Mouse (Mus musculus) neural tube, embryonic 15.5 days (tissue): ENCODE results near the gene Celsr3. TPM values are rescaled to one million over a fixed set of nuclear protein-coding genes. Genes with fewer than 3 reads are reported as not detected.

Experiments
- ATAC-seq: fragments of 200-750 bp; cut with Nextera tagmentation; 2 replicates; pipeline ENCODE4 v1.8.0; 2017; ENCODE audit warnings: mild to moderate bottlenecking, moderate TSS enrichment, moderate library complexity; ENCODE audit not compliant: low FRiP score
- H3K27ac ChIP-seq: fragments of 300-500 bp; sonication (generic); replicated peaks from 2 replicates; pipeline ENCODE4 v1.5.1; 2015; ENCODE audit warnings: mild to moderate bottlenecking, inconsistent platforms
- H3K27me3 ChIP-seq: fragments of 300-500 bp; sonication (generic); replicated peaks from 2 replicates; pipeline ENCODE4 v1.6.1; 2015; ENCODE audit warnings: inconsistent platforms
- H3K36me3 ChIP-seq: fragments of 300-500 bp; sonication (generic); 2 replicates; pipeline ENCODE4 v1.6.1; 2015; ENCODE audit warnings: inconsistent platforms
- H3K4me1 ChIP-seq: fragments of 300-500 bp; sonication (generic); 2 replicates; pipeline ENCODE4 v1.6.1; 2015; ENCODE audit warnings: inconsistent platforms
- H3K4me2 ChIP-seq: fragments of 300-500 bp; sonication (generic); 2 replicates; pipeline ENCODE4 v1.6.1; 2015; ENCODE audit warnings: inconsistent platforms, mild to moderate bottlenecking, moderate library complexity
- H3K4me3 ChIP-seq: fragments of 300-500 bp; sonication (generic); replicated peaks from 2 replicates; pipeline ENCODE4 v1.5.1; 2015; ENCODE audit warnings: mild to moderate bottlenecking, inconsistent platforms
- H3K9ac ChIP-seq: fragments of 300-500 bp; sonication (generic); replicated peaks from 2 replicates; pipeline ENCODE4 v1.6.1; 2015; ENCODE audit warnings: mild to moderate bottlenecking, inconsistent platforms
- H3K9me3 ChIP-seq: fragments of 300-500 bp; sonication (generic); replicated peaks from 2 replicates; pipeline ENCODE4 v1.6.1; 2016; ENCODE audit warnings: inconsistent platforms
- WGBS: fragments of 180-500 bp; shearing (Covaris S2); methylation state at CpG from one replicate; pipeline ENCODE4 v1.1.7; 2015; ENCODE audit warnings: mixed read lengths; 5-methylcytosine and 5-hydroxymethylcytosine counted together
- polyA plus RNA-seq: library from polyadenylated mRNA; unstranded; fragments of >200 nt; fragmentation: Nextera tagmentation; extraction: Ambion mirVana; gene quantifications from 2 replicates; pipeline ENCODE4 v1.2.1, GENCODE M21; 2015

Celsr3 gene
- polyA plus RNA-seq, 1 experiment from 2014 or later, result 10.8 TPM

DNA sequence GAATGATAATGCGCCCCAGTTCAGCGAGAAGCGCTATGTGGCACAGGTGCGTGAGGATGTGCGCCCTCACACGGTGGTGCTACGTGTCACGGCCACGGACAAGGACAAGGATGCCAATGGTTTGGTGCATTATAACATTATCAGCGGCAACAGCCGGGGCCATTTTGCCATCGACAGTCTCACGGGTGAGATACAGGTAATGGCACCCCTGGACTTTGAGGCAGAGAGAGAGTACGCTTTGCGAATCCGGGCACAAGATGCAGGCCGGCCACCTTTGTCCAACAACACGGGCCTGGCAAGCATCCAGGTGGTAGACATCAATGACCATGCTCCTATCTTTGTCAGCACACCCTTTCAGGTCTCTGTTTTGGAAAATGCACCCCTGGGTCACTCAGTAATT, 1.8 kb downstream of the Celsr3 start:
- peaks cover 37% of the 10 kb centered on the region for H3K36me3 ChIP-seq
- H3K9ac ChIP-seq, result peak overlapping the region; percentile 81; the same call in 1 of the 2 replicates
- ATAC-seq, result no peak
- H3K27me3 ChIP-seq, result peaks cover 22% of the 10 kb centered on the region
- WGBS, result 68% methylated on average over 18 of the region's 18 CpGs
- H3K9me3 ChIP-seq, result no peaks in the 10 kb centered on the region
- H3K4me2 ChIP-seq, result peak overlapping the region; percentile 92
- peaks cover 76% of the 10 kb centered on the region for H3K4me1 ChIP-seq
- no peak overlapping the region for H3K27ac ChIP-seq
- peak overlapping the region; percentile 61 for H3K4me3 ChIP-seq

DNA sequence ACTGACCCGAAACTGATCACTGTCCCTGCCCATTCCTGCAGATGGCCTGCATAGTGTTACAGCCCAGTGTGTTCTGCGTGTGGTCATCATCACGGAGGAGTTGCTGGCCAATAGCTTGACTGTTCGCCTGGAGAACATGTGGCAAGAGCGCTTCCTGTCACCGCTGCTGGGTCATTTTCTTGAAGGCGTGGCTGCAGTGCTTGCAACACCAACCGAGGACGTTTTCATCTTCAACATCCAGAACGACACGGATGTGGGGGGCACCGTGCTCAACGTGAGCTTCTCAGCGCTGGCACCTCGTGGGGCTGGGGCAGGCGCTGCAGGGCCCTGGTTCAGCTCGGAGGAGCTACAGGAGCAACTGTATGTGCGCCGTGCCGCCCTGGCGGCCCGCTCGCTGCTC, 5.5 kb downstream of the Celsr3 start:
- H3K4me1 ChIP-seq, result peaks cover 55% of the 10 kb centered on the region
- H3K27ac ChIP-seq, result no peak overlapping the region
- H3K9ac ChIP-seq, result 0 out of 2 replicates have a peak overlapping the region, but pooled peaks have one; percentile 23
- no peak for ATAC-seq
- H3K27me3 ChIP-seq, result peaks cover 22% of the 10 kb centered on the region
- H3K36me3 ChIP-seq, result peaks cover 72% of the 10 kb centered on the region
- 7% methylated on average over 23 of the region's 23 CpGs for WGBS
- no peaks in the 10 kb centered on the region for H3K9me3 ChIP-seq
- H3K4me2 ChIP-seq, result peak overlapping the region; percentile 63
- peak overlapping the region; percentile 33 for H3K4me3 ChIP-seq

DNA sequence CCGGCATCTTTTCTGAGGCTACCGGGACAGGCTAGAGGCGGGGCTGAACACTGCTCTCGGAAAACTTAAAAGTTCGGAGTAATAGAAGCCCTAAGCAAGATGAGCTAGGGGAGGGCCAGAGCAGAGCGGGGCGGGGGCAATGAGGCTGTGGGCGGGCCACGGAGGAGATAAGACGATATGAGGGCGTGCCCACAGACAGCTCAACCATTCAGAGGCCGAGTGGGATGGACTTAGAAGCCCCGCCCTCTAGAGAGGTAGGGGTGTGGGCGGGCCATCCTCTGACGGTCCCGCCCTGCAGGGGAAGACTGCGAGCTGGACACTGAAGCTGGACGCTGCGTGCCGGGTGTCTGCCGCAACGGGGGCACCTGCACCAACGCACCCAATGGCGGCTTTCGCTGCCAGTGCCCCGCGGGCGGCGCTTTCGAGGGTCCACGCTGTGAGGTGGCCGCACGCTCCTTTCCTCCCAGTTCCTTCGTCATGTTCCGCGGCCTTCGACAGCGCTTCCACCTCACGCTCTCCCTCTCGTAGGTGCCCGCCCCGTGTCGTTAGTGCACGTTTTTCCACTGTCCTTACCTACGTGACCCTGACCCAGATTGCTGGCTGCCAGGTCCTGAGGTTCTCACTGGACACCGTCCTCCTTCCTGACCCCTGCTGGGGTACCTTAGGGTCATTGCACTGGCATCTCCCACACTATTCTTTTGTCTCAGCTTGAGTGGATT, 6.4 kb downstream of the Celsr3 start:
- H3K4me1 ChIP-seq, result peaks cover 45% of the 10 kb centered on the region
- H3K36me3 ChIP-seq, result peaks cover 81% of the 10 kb centered on the region
- no peak overlapping the region for H3K9ac ChIP-seq
- 7% methylated on average over 45 of the region's 46 CpGs for WGBS
- H3K27me3 ChIP-seq, result peaks cover 22% of the 10 kb centered on the region
- peak; percentile 93 for ATAC-seq
- peak overlapping the region; percentile 63 for H3K4me2 ChIP-seq
- no peaks in the 10 kb centered on the region for H3K9me3 ChIP-seq
- no peak overlapping the region for H3K27ac ChIP-seq
- peak overlapping the region; percentile 33 for H3K4me3 ChIP-seq

DNA sequence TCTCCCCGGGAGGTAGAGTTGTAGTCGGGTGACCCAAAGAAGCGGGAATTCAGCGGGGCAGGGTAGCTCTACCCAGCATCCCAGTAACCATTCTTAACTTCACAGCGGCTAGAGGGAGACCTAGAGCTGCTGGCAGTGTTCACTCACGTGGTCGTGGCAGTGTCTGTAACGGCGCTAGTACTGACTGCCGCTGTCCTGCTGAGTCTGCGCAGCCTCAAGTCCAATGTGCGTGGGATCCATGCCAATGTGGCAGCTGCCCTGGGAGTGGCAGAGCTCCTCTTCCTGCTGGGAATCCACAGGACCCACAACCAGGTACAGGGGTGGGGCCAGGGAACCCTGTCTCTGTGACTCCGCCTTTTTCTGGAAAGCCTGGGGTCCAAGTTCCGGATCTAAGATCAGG, 16.9 kb downstream of the Celsr3 start:
- no peak for ATAC-seq
- Histone ChIP-seq H3K4me3 (no peak overlapping the region), H3K9ac (no peak overlapping the region), H3K36me3 (peaks cover 96% of the 10 kb centered on the region), H3K4me1 (no peaks in the 10 kb centered on the region), H3K27me3 (no peaks in the 10 kb centered on the region), H3K27ac (no peak overlapping the region), H3K4me2 (0 out of 2 replicates have a peak overlapping the region, but pooled peaks have one; percentile 9), H3K9me3 (no peaks in the 10 kb centered on the region)
- WGBS, result 19% methylated on average over 14 of the region's 14 CpGs

DNA sequence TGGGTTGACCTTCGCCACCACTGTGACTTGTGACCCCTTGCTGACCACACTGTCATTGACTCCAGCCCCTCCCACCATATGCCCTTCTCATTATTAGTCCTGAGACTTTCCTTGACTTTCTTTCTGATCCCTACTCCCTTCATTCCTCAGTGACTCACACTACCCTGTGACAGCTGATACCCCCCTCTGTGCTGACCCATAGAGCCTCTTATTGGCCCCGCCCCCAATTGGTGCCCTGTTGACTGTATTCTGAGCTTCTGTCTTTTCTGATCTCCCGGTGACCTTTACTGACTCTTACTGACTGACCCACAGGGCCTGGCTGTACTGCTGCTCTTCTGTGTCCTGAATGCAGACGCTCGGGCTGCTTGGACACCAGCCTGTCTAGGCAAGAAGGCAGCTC, 19.3 kb downstream of the Celsr3 start:
- Histone ChIP-seq H3K27me3 (no peaks in the 10 kb centered on the region), H3K9me3 (no peaks in the 10 kb centered on the region)

DNA sequence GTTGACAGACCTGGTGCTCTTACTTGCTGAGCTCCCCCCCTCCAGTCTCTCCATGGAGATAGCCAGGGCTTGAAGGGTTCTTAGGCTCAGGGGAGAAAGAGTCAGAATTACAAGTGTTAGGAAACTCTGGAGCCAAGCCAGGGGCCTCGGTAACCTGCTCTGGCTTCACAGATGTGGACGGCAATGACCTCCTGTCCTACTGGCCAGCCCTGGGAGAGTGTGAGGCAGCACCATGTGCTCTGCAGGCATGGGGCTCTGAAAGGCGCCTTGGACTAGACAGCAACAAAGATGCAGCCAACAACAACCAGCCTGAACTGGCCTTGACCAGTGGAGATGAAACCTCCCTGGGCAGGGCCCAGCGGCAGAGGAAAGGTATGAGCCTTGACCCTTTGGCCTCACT, 21.3 kb downstream of the Celsr3 start:
- no peak for ATAC-seq

More for the DNA sequence above, 19.3 kb downstream of the Celsr3 start:
- Histone ChIP-seq H3K4me2 (no peak overlapping the region), H3K9ac (no peak overlapping the region), H3K27ac (no peak overlapping the region), H3K4me1 (0 out of 2 replicates have a peak, but pooled peaks cover 2% of the 10 kb centered on the region), H3K4me3 (no peak overlapping the region), H3K36me3 (peaks cover 96% of the 10 kb centered on the region)
- no peak for ATAC-seq
- WGBS, result 68% methylated on average over 5 of the region's 5 CpGs

DNA sequence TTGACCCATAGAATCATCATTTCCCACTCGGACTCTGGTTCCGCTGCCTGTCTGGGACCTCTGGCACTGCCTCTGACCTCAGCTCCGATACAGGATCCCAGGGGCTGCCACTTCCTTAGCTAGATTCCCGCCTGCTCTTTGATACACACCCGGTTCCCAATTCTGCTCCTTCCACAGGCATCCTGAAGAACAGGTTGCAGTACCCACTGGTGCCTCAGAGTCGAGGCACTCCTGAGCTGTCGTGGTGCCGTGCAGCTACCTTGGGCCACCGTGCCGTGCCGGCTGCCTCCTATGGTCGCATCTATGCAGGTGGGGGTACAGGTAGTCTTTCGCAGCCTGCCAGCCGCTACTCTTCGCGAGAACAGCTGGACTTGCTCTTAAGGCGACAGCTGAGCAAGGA, 22.3 kb downstream of the Celsr3 start:
- H3K9me3 ChIP-seq, result no peaks in the 10 kb centered on the region
- 85% methylated on average over 17 of the region's 17 CpGs for WGBS
- no peak overlapping the region for H3K4me3 ChIP-seq
- peaks cover 7% of the 10 kb centered on the region for H3K4me1 ChIP-seq
- no peak overlapping the region for H3K9ac ChIP-seq
- H3K4me2 ChIP-seq, result no peak overlapping the region
- H3K27ac ChIP-seq, result no peak overlapping the region
- H3K36me3 ChIP-seq, result peaks cover 75% of the 10 kb centered on the region
- no peak for ATAC-seq
- no peaks in the 10 kb centered on the region for H3K27me3 ChIP-seq

More for the DNA sequence above, 21.3 kb downstream of the Celsr3 start:
- Histone ChIP-seq H3K4me1 (0 out of 2 replicates have a peak, but pooled peaks cover 2% of the 10 kb centered on the region), H3K9ac (no peak overlapping the region), H3K36me3 (peaks cover 86% of the 10 kb centered on the region), H3K27ac (no peak overlapping the region), H3K27me3 (no peaks in the 10 kb centered on the region), H3K4me2 (no peak overlapping the region), H3K4me3 (no peak overlapping the region), H3K9me3 (no peaks in the 10 kb centered on the region)
- 91% methylated on average over 4 of the region's 4 CpGs for WGBS

DNA sequence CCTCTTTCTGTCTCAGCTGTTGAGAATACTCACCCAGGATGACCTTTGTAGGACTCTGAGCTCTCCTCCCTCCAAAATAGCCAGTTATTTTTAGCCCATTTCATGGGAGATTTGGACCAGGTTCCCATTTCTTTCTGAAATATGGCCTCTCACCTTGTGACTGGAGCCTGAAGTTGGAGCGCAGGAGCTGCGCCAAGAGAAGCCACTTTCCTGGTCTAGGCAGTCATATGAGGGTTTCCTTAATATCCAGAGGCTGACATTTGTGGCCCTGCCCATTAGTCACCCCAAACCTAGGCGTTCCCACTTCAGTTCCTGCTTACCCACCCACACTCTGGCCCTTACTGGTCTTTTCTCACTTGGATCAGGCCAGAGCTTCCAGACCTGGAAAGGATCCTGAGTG, 26.9 kb downstream of the Celsr3 start, which contains the start of gene Slc26a6:
Slc26a6 (plus strand) TSS at position 308 of the 400 bp plus-strand sequence.
- peaks cover 40% of the 10 kb centered on the region for H3K36me3 ChIP-seq
- ATAC-seq, result no peak
- peaks cover 21% of the 10 kb centered on the region for H3K4me1 ChIP-seq
- no peaks in the 10 kb centered on the region for H3K9me3 ChIP-seq
- WGBS, result 88% methylated on average over 3 of the region's 3 CpGs
- peak within 1 kb of the TSS; percentile 86 for H3K27ac ChIP-seq
- H3K4me2 ChIP-seq, result peak within 1 kb of the TSS; percentile 78
- H3K27me3 ChIP-seq, result 0 out of 2 replicates have a peak, but pooled peaks cover 4% of the 10 kb centered on the region
- peak within 1 kb of the TSS; percentile 83 for H3K4me3 ChIP-seq
- H3K9ac ChIP-seq, result peak within 1 kb of the TSS; percentile 68

DNA sequence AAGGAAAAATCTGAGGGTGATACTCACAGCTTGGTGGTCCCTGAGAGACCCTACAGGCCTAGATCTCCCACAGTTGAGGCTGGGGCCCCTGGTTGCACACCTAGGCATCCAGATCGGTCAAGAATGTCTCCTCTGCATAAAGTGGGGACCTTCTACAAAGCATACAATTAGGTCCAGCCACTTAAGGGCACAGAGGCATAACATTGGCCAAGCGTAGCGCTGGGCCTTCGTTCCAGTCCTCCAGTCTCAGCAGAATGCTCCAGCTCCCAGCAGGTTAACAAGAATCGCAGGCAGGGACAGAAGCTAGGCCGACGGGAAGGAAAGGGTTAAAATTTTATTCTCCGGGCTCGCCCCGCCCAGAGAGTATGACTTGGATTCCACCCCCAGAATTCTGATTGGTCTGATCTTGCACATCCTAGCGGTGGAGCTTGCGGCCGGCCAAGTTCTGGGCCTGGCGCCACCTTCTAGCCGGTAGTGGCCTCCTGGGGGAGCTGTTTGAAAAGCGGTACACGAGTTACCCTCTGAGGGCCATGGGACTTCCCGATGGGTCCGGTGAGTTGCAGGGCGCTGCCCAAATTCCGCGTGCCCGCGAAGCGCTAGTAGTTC, 27.6 kb downstream of the Celsr3 start:
- Histone ChIP-seq H3K9me3 (no peaks in the 10 kb centered on the region), H3K36me3 (peaks cover 40% of the 10 kb centered on the region), H3K4me2 (peak overlapping the region; percentile 78), H3K4me3 (peak overlapping the region; percentile 83), H3K4me1 (peaks cover 21% of the 10 kb centered on the region), H3K9ac (peak overlapping the region; percentile 68), H3K27me3 (0 out of 2 replicates have a peak, but pooled peaks cover 4% of the 10 kb centered on the region), H3K27ac (peak overlapping the region; percentile 86)
- 2% methylated on average over 25 of the region's 25 CpGs for WGBS
- peak; percentile 93 for ATAC-seq

DNA sequence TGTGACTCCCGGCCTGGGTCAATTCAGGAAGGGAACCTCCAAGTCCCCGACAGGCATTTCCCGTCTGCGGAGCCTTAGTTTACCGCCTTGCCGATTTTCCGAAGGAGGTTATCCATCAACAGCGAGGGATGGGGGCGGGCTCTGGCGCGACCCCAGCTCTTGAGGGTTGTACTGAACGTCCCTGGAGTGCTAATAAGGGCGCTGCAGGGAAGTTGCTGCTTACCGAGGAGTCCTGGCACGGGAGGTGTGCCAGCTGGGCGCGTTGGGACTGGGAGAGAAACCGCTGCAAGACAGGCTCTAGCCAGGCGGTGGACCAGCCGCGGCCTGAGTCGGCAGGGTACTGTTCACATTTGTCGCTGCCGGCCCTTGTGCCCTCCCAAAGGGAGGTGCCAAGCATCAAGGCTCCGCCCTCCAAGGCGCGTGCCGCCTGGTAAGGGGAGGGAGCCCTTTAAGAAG, 28.1 kb downstream of the Celsr3 start:
- peak; percentile 87 for ATAC-seq
- 0% methylated on average over 28 of the region's 28 CpGs for WGBS
- Histone ChIP-seq H3K27ac (peak overlapping the region; percentile 86), H3K9me3 (no peaks in the 10 kb centered on the region), H3K27me3 (0 out of 2 replicates have a peak, but pooled peaks cover 4% of the 10 kb centered on the region), H3K9ac (peak overlapping the region; percentile 68), H3K36me3 (peaks cover 40% of the 10 kb centered on the region), H3K4me3 (peak overlapping the region; percentile 83), H3K4me2 (peak overlapping the region; percentile 78), H3K4me1 (peaks cover 21% of the 10 kb centered on the region)

DNA sequence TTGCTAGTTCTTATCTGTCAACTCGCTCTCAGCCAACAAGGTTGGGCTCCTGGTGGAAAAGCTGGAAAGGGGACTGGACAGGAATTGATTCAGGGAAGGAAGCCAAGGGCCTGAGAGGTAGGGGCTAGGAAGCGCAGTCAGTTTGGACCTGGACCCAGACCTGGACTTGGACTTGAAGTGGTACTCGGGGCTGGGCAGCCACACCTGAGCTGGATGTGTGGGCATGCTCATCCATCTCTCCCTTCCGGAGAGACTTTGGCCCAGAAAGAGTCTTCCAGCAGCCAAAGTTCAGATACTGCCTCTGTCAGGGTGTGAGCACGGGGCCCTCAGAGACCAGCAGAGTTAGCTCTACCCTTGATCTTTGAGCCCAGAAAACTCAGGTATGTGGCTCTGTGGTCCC, 29.2 kb downstream of the Celsr3 start:
- Histone ChIP-seq H3K4me3 (0 out of 2 replicates have a peak overlapping the region, but pooled peaks have one; percentile 83), H3K4me1 (peaks cover 18% of the 10 kb centered on the region), H3K9me3 (no peaks in the 10 kb centered on the region), H3K36me3 (peaks cover 41% of the 10 kb centered on the region), H3K4me2 (no peak overlapping the region; the same call in 1 of the 2 replicates), H3K9ac (0 out of 2 replicates have a peak overlapping the region, but pooled peaks have one; percentile 14), H3K27me3 (0 out of 2 replicates have a peak, but pooled peaks cover 4% of the 10 kb centered on the region), H3K27ac (no peak overlapping the region)
- 64% methylated on average over 5 of the region's 5 CpGs for WGBS
- ATAC-seq, result no peak
